Mouse (Mus musculus) macrophage (primary cell): ENCODE measurements around the gene Arhgap28. TPM values are rescaled to one million over a fixed set of nuclear protein-coding genes. Genes with fewer than 3 reads are reported as not detected.
A peak's percentile ranks its signal among the peaks of the same experiment; 100 is the strongest.

Source experiments
- H3K27ac ChIP-seq: fragments of 350-480 bp; formaldehyde crosslinking; 2 replicates; pipeline ENCODE4 v1.9.0; 2021
- H3K36me3 ChIP-seq: fragments of 350-480 bp; formaldehyde crosslinking; 2 replicates; pipeline ENCODE4 v1.9.0; 2021; ENCODE audit errors: inconsistent target
- H3K4me3 ChIP-seq: fragments of 350-480 bp; formaldehyde crosslinking; 2 replicates; pipeline ENCODE4 v1.9.0; 2021; ENCODE audit errors: inconsistent target
- H3K79me2 ChIP-seq: fragments of 350-480 bp; formaldehyde crosslinking; 2 replicates; pipeline ENCODE4 v1.9.0; 2021; ENCODE audit errors: inconsistent target
- WGBS: methylation state at CpG from one replicate; pipeline ENCODE4 v1.1.7; 2026; ENCODE audit warnings: inconsistent platforms; ENCODE audit not compliant: missing documents; 5-methylcytosine and 5-hydroxymethylcytosine counted together
- polyA plus RNA-seq: library from polyadenylated mRNA; stranded (reverse); fragments of 250-400 nt; gene quantifications from 3 replicates; pipeline ENCODE4 v1.2.4, GENCODE M21; 2018; ENCODE audit warnings: inconsistent platforms
- total RNA-seq, 78 experiments: library from RNA; depleted of rRNA; stranded (reverse); fragments of 250-400 nt; gene quantifications; 1 replicate in 9 of 78; 2 replicates in 24 of 78; 3 replicates in 43 of 78; 4 replicates in 2 of 78; pipeline ENCODE4 v1.2.4; 2018; ENCODE audit warnings: inconsistent platforms in 56 of 78

Gene Arhgap28
- 10 to 100 TPM in 3 of 26 experiments, 1 to 10 TPM in 13, under 1 TPM in 10; 0.25 to 24.3 (median 1.6) TPM for total RNA-seq (2018; cell fraction: chromatin; rRNA removed)
- 1 to 10 TPM in 10 of 26 experiments, under 1 TPM in 16; 0.16 to 3.1 (median 0.78) TPM for total RNA-seq (2018; cell fraction: cytosol; rRNA removed)
- 10 to 100 TPM in 1 of 26 experiments, 1 to 10 TPM in 14, under 1 TPM in 10, not detected in 1; 0.12 to 12.5 (median 1.4) TPM for total RNA-seq (2018; cell fraction: nucleus; rRNA removed)
- polyA plus RNA-seq, result 0.11 to 0.32 TPM (median 0.22 TPM) in 3 replicates

DNA sequence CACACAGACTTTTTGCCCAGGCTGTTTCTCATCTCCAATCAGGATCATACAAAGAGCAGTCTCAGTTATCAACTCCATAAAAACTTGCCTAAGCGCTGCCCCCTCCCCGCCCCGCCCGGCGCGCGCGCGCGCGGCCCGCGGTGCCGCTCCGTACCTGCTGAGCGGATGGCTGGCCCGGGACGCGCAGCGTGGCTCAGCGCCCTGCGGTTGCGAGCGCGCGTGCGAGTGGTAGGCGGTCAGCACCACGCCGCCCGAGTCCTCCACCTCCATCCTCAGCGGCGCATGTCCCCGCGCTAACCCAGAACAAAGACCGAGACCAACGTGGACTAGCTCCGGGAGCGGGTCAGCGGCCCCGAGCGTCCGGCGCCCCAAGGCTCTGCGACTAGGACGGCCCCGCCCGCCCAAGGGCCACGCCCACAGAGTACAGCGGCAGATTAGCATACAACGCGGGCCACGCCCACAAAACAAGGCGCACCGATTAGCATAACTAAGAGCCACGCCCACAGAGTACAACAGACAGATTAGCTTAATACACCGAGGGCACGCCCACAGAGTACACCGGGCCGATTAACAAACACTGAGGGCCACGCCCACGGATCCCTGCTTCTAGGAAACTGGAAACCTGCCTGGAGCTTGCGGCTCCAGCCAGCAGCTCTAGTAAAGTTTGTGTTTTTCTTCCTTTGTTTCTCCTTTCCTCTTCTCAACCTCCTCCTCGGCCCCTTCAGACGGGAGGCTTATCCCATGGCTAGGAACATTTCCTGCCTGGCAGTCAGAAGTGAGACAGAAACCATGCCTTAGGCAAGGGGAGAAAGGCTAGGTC is at the start of gene Arhgap28:
Gene Arhgap28, minus strand, starts transcription at position 380 of the 820 bp plus-strand sequence.
- Histone ChIP-seq H3K27ac (no peak within 1 kb of the TSS), H3K4me3 (peak within 1 kb of the TSS; percentile 28)

DNA sequence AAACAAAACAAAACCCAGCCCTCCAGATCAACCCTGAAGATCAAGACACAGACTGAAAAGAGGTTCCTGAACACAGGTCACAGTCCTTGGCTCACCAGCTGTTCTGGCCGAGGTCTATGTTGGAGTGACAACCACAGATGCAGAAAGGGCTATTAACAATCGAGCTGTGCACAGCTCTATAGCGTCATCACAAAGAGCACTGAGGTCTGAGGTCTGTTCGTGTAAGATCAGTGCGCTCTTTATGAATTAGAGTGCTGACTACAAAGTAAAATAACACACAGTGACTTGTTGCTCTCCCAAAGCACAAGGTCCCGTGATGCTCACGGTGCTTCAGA is 42.4 kb upstream of the Arhgap28 start:
- 92% methylated on average over 7 of the region's 7 CpGs for WGBS
- H3K36me3 ChIP-seq, result no peaks in the 10 kb centered on the region

More for the DNA sequence above, at the start of gene Arhgap28:
- WGBS, result under 1% methylated on average over 60 of the region's 65 CpGs
- Histone ChIP-seq H3K36me3 (no peaks in the 10 kb centered on the region), H3K79me2 (no peaks in the 10 kb centered on the region)

DNA sequence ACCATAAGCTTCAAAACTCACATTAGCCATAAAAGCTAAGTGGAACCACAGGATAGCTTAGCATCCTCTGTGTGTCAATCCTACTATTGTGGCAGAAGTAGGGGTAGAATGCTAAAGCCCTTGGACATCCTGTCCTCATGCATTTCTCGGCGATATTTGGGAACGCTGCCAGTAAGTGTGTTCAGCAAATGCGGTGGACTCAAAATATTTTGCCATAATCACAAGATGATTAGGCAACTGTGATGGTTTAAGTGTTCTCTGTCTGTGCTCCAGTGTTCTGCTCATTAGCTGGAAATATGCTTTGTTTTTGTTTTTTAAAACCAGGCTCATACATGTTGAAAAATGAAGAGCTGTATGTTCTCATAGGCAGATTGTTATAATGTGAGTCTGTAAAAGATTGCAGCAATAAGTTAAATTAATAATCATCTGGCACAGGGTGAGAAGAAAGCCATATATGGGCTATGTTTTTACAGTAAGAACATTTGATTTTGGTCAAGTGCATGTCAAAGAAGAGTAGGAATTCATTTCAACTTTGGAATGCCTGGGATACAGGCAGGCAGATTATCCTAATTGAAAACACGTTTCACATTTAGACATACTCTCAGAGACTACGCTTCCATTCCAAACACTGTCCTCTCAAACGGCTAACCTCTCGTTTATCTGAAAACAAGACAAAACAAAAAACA is 41.9 kb upstream of the Arhgap28 start:
- no peaks in the 10 kb centered on the region for H3K79me2 ChIP-seq
- H3K27ac ChIP-seq, result no peak overlapping the region
- 68% methylated on average over 8 of the region's 8 CpGs for WGBS
- no peaks in the 10 kb centered on the region for H3K36me3 ChIP-seq
- no peak overlapping the region for H3K4me3 ChIP-seq

More for the DNA sequence above, 42.4 kb upstream of the Arhgap28 start:
- Histone ChIP-seq H3K27ac (no peak overlapping the region), H3K4me3 (no peak overlapping the region), H3K79me2 (no peaks in the 10 kb centered on the region)

DNA sequence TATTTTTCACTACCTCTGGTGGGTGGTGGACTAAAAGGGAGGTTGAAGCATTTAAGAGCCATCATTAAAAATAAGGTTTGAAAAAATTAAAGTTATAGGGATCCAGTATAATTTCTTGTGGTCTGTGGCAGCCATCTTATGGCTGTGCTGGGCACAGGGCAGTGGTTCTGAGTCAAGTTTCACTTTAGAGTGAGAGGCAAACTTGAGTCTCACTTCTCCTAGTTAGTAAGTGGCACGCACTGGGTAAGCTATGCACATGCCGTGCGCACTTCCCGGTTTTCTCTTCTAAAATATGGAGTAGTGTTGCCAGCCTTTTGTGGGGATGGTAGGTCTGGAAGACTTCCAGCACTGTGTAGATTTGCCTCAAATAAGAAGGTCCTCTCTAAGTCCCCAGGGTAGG is 38.5 kb upstream of the Arhgap28 start:
- H3K36me3 ChIP-seq, result no peaks in the 10 kb centered on the region
- no peaks in the 10 kb centered on the region for H3K79me2 ChIP-seq
- no peak overlapping the region for H3K4me3 ChIP-seq
- no peak overlapping the region for H3K27ac ChIP-seq
- 78% methylated on average over 4 of the region's 4 CpGs for WGBS

DNA sequence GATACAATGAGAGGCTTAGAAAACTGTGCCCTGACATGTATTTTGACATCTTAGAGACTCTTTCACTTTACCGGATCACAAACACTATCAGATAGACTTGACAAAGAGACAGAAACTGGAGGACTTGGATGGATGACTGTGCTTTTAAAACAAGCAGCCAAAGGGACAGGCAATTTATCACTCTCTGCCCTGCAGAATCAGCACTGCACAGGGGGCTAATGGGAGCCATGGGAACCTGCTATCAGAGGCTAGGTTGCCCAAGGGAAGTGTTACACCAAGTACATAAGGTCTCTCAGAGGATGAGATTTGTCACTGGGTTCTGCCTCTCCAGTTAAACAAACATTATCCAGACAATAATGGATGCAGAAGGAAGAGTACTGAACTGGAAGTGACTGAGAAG is 33.1 kb upstream of the Arhgap28 start:
- WGBS, result 77% methylated on average over 1 of the region's 1 CpGs

DNA sequence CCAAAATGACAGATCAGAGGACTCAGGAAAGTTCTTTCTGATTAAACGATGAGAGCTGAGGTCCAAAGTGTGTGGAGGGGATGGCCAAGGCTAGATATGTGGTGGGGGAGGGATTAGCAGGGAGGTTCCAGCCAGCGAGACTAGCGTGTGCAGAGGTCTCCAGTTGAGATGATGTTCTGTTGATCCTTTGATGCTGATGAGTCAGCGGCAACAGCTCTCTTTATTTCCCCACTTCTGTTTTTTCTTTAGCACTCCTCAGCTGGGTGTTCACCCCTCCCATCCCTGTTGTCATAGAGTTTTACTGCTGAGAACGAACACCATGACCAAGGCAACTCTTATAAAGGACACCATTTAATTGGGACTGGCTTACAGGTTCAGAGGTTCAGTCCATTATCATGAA is 25.6 kb upstream of the Arhgap28 start:
- 42% methylated on average over 5 of the region's 5 CpGs for WGBS
- Histone ChIP-seq H3K4me3 (no peak overlapping the region), H3K36me3 (no peaks in the 10 kb centered on the region), H3K27ac (no peak overlapping the region), H3K79me2 (no peaks in the 10 kb centered on the region)

More for the DNA sequence above, 33.1 kb upstream of the Arhgap28 start:
- Histone ChIP-seq H3K79me2 (no peaks in the 10 kb centered on the region), H3K36me3 (no peaks in the 10 kb centered on the region), H3K4me3 (no peak overlapping the region), H3K27ac (no peak overlapping the region)

DNA sequence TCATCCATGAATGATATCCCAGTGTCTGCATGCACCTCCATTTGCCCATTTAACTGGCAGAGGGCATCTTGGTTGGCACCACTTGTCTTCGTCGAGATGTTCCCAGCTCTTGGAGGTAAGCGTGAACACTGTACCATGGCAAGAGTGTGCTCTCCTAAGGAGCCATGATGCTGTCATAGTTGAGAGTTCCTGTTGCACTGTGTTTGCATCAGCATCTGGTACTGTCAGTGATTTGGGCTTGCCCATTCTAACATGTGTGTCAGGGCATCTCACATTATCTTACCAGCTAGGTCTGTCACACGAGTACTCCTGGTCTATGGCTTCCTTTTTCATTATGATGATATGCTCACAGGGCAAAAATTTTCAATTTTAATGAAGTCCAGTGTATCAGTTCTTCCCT is 24.6 kb upstream of the Arhgap28 start:
- WGBS, result 92% methylated on average over 4 of the region's 4 CpGs

DNA sequence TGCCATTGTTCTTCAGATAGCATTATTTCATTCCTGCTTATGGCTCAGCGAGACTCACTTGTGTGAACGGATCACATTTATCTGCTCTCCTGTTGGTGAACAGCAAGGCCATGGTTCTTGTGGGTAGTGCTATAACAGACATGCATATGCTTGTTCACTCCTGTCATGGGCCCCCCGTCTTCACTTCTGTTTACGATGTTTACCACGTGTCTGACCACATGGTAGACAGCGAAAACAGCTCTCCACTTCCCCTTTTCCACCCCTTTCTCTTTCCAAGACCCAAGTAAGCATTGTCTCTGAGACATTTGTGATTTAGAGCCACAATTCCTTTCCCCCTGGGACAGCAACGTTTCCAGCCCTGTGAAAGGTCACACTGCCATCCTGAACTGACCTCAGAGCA is 20.4 kb upstream of the Arhgap28 start:
- H3K36me3 ChIP-seq, result no peaks in the 10 kb centered on the region
- WGBS, result 31% methylated on average over 7 of the region's 7 CpGs
- no peaks in the 10 kb centered on the region for H3K79me2 ChIP-seq
- no peak overlapping the region for H3K27ac ChIP-seq
- H3K4me3 ChIP-seq, result no peak overlapping the region

More for the DNA sequence above, 24.6 kb upstream of the Arhgap28 start:
- Histone ChIP-seq H3K4me3 (no peak overlapping the region), H3K36me3 (no peaks in the 10 kb centered on the region), H3K79me2 (no peaks in the 10 kb centered on the region), H3K27ac (no peak overlapping the region)

DNA sequence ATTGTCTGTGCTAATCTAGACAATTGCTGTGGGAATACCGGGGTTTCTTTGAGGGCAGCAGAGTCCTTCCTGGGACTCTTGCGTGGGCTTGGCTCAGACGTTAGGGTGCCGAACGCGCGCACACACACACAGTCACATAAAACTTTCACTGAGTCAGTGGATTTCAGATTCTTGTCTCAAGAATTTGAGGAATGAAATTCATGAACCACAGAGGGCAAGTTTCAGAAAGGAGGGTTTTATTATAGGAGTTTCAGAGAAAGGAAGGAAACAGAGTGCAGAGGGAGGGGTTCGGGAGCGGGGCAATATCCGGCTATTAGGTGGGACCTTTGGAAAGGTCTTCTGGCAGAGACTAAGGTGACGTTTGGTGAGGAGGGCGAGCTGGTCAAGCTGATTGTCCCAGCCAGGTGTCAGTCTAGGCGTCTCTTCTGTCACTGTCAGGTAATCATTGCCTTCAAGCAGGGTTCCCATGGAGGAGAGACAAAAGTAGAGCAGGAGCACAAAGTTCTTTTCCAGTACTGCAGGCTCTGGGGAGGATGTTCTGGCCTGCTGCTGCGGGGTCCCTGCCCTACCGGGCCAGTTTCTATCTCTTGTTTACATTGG is 15.6 kb upstream of the Arhgap28 start:
- H3K36me3 ChIP-seq, result no peaks in the 10 kb centered on the region
- WGBS, result 49% methylated on average over 15 of the region's 15 CpGs
- H3K79me2 ChIP-seq, result no peaks in the 10 kb centered on the region
- H3K27ac ChIP-seq, result no peak overlapping the region
- no peak overlapping the region for H3K4me3 ChIP-seq

DNA sequence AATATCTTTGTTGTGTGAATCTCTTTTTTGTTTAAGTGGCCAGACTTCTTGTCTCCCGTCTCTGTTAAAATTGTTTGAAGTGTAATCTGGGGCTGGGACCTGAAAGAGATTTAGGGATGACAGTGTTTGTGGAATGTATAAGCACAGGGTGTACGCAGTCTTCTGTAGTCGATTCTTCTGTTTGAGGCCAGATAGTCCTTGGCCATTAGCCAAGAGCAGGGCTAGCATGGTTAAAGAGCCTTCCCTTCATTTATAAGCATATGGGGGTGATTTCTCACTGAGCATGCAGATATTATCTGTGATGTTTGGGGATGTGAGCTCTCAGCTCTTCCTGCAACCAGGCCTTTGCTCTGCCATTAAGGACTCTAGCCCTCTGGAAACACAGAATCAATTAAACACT is 13.2 kb upstream of the Arhgap28 start:
- WGBS, result 91% methylated on average over 3 of the region's 3 CpGs
- no peaks in the 10 kb centered on the region for H3K79me2 ChIP-seq
- no peaks in the 10 kb centered on the region for H3K36me3 ChIP-seq
- no peak overlapping the region for H3K27ac ChIP-seq
- H3K4me3 ChIP-seq, result no peak overlapping the region

DNA sequence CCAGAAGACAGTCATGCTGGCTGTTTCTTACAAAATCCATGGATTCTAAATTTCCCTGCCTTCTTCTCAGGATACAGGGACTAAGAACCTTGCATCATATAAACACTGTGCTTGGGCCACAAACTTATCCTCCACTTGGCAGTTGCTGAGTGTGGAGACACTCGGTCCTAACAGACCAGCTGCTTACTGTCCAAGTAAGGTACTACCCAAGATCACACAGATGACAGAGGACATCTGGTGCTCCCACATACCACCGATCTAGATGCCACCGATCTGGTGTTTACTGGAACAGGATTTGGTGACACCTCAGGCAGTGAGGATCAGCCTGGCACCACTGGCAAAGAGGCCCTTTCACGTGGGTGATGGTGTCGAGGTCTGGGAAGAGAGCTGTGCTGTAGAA is 7.7 kb upstream of the Arhgap28 start:
- 97% methylated on average over 5 of the region's 5 CpGs for WGBS
- Histone ChIP-seq H3K79me2 (no peaks in the 10 kb centered on the region), H3K27ac (no peak overlapping the region), H3K36me3 (no peaks in the 10 kb centered on the region), H3K4me3 (no peak overlapping the region)

DNA sequence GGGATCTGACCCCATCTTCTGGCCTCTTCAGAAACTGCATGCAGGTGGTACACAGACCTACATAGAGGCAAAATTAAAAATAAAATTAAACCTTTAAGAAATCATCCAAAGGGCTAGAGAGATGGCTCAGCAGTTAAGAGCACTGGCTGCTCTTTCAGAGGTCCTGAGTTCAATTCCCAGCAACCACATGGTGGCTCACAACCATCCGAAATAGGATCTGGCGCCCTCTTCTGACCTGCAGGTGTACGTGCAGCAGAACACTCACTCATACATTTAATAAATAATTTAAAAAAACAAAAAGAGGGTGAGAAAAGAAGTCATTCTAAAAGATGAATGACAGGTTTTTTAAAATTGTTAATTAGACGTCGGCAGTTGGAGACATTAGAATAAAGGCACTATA is 6.1 kb upstream of the Arhgap28 start:
- no peaks in the 10 kb centered on the region for H3K36me3 ChIP-seq
- H3K4me3 ChIP-seq, result no peak overlapping the region
- no peak overlapping the region for H3K27ac ChIP-seq
- 93% methylated on average over 5 of the region's 5 CpGs for WGBS
- H3K79me2 ChIP-seq, result no peaks in the 10 kb centered on the region

DNA sequence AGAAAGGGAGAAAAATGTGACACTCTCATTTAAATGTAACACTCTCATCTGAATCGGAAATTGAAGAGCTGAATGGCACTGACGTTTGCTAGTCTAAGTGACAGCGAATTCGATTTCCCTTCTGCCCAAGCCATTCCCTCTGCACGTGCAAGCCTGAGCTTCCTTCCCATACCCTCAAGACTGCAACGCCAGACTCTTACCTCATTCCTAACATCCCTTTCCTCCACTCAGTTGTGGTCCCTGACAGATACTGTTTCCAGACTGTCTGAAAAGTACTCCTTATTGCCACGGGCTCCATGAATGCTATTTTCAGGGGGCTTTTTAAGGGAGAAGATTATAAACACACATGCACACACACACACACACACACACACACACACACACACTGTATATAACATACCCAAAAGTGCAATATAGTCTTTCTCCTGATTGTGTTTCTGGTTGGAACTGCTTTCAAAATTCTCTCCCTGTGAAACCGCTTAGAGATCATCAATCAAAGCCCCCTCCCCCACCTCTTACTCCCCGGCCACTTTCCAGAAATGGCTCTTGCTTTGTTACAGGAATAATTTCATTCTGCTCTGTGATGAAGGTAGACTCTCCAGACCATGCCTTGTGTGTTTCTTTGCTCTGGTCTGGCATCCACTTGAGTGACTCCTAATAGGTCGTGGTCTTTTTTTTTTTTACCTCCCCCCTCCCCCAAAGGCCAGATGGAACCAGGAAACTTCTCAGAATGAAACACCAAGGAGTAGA is 836 bp upstream of the Arhgap28 start:
- no peak overlapping the region for H3K27ac ChIP-seq

More for the DNA sequence above, 836 bp upstream of the Arhgap28 start:
- H3K36me3 ChIP-seq, result no peaks in the 10 kb centered on the region
- H3K4me3 ChIP-seq, result peak overlapping the region; percentile 28; the same call in 1 of the 2 replicates
- WGBS, result 15% methylated on average over 10 of the region's 10 CpGs
- no peaks in the 10 kb centered on the region for H3K79me2 ChIP-seq
